Mouse (Mus musculus): ENCODE data around the gene Ptpn14.

The Ptpn14 gene

GRCm38 (mm10) chr1:189764258-189764657 is 36.2 kb downstream of the Ptpn14 start:
- in situ Hi-C loops (cut with MseI, MboI), result no loop called here

- in situ Hi-C loops (cut with MseI, MboI), result no loop called here
Observed at GRCm38 (mm10) chr1:189767164-189767563, 39.1 kb downstream of the Ptpn14 start.

GRCm38 (mm10) chr1:189767910-189768309 is 39.8 kb downstream of the Ptpn14 start:
- in situ Hi-C loops (cut with MseI, MboI), result no loop called here

- in situ Hi-C loops (cut with MseI, MboI), result no loop called here
Observed at GRCm38 (mm10) chr1:189770516-189770915, 42.4 kb downstream of the Ptpn14 start.

GRCm38 (mm10) chr1:189772707-189773106 is 44.6 kb downstream of the Ptpn14 start:
- in situ Hi-C loops (cut with MseI, MboI), result no loop called here

- in situ Hi-C loops (cut with MseI, MboI), result no loop called here
Observed at GRCm38 (mm10) chr1:189774778-189775177, 46.7 kb downstream of the Ptpn14 start.

- in situ Hi-C loops (cut with MseI, MboI), result no loop called here
Observed at GRCm38 (mm10) chr1:189777207-189777606, 49.1 kb downstream of the Ptpn14 start.

- in situ Hi-C loops (cut with MseI, MboI), result no loop called here
Observed at GRCm38 (mm10) chr1:189778343-189778742, 50.3 kb downstream of the Ptpn14 start.

- in situ Hi-C loops (cut with MseI, MboI), result no loop called here
Observed at GRCm38 (mm10) chr1:189779226-189779625, 51.2 kb downstream of the Ptpn14 start.

- in situ Hi-C loops (cut with MseI, MboI), result no loop called here
Observed at GRCm38 (mm10) chr1:189781721-189782345, 53.8 kb downstream of the Ptpn14 start.

GRCm38 (mm10) chr1:189782709-189783108 is 54.6 kb downstream of the Ptpn14 start:
- in situ Hi-C loops (cut with MseI, MboI), result no loop called here

GRCm38 (mm10) chr1:189784503-189784902 is 56.4 kb downstream of the Ptpn14 start:
- in situ Hi-C loops (cut with MseI, MboI), result no loop called here

- in situ Hi-C loops (cut with MseI, MboI), result no loop called here
Observed at GRCm38 (mm10) chr1:189786707-189787485, 58.8 kb downstream of the Ptpn14 start.

GRCm38 (mm10) chr1:189789545-189789944 is 61.5 kb downstream of the Ptpn14 start:
- in situ Hi-C loops (cut with MseI, MboI), result no loop called here

GRCm38 (mm10) chr1:189790666-189791065 is 62.6 kb downstream of the Ptpn14 start:
- in situ Hi-C loops (cut with MseI, MboI), result no loop called here

GRCm38 (mm10) chr1:189791534-189792217 is 63.6 kb downstream of the Ptpn14 start:
- in situ Hi-C loops (cut with MseI, MboI), result no loop called here

- in situ Hi-C loops (cut with MseI, MboI), result no loop called here
Observed at GRCm38 (mm10) chr1:189792560-189793195, 64.6 kb downstream of the Ptpn14 start.

GRCm38 (mm10) chr1:189798949-189799348 is 70.9 kb downstream of the Ptpn14 start:
- in situ Hi-C loops (cut with MseI, MboI), result no loop called here

- in situ Hi-C loops (cut with MseI, MboI), result no loop called here
Observed at GRCm38 (mm10) chr1:189800211-189800961, 72.3 kb downstream of the Ptpn14 start.

GRCm38 (mm10) chr1:189801303-189801702 is 73.2 kb downstream of the Ptpn14 start:
- in situ Hi-C loops (cut with MseI, MboI), result no loop called here

- in situ Hi-C loops (cut with MseI, MboI), result no loop called here
Observed at GRCm38 (mm10) chr1:189802575-189802974, 74.5 kb downstream of the Ptpn14 start.

Data from mouse trophoblast stem cell (cell line).